Mouse (Mus musculus): Measurements from ENCODE around the gene Olfr1431. TPM values are rescaled to one million over a fixed set of nuclear protein-coding genes. Genes with fewer than 3 reads are reported as not detected.
"Not testable (repeated sequence)": the region's sequence is repeated elsewhere in the genome, so short reads cannot be mapped to it uniquely, and the experiment has no call there.

Olfr1431 gene
- polyA plus RNA-seq (2012; rRNA removed): not detected in 2 replicates

DNA sequence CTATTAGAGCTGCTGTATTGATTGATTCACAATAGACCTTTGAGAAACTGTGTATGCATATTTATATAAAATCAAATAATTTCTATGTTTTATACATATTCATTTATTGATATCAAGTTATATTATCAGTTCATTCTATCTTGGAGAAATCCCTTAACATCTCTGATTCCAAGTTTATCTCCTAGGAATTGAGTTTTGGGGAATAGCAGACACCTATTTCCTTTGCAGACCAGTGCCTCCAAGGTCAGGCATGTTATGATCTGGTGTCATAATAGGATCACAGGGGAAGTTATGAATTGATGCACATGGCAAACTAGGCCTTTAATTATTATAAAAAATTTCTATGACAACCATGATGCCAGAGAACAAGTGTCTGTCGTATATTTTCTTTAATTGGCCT, at the start of gene Olfr1431:
Olfr1431 (plus strand) TSS at position 301 of the 400 bp plus-strand sequence.
- 76% methylated on average over 1 of the region's 1 CpGs for WGBS
- no peak for DNase-seq (ENCODE audit: low read depth, low spot score)

DNA sequence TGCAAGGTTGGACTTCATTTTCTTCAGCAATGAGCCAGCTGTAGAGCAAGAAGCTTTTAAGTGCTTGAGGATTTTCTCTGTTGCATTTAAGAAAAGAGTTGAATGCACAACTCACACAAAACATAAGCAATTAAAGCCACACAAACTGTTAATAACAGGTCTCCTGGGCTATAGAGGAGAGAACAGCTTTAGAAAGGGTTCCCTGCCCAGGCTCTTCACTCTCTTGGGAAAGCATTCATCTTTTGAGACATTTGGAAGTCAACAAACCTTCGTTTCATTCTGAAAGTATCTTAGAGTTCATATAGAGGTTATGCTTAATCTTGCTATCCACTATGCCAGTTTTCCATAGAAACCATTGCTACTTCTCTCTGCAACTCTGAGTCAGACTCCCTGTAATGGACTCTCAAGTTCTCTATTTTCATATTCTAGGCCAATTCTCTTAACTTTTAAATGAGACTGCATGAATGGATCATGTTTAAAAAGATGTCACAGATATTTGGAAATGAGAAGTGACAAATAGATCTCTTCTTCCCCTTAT, 30.3 kb upstream of the Olfr1431 start, which contains the start of gene Olfr1555-ps1:
Olfr1555-ps1 (minus strand) TSS at position 51 of the 538 bp plus-strand sequence.
- not testable (repeated sequence) for DNase-seq (ENCODE audit: low read depth, low spot score)
- WGBS: 19% methylated on average over 1 of the region's 1 CpGs

DNA sequence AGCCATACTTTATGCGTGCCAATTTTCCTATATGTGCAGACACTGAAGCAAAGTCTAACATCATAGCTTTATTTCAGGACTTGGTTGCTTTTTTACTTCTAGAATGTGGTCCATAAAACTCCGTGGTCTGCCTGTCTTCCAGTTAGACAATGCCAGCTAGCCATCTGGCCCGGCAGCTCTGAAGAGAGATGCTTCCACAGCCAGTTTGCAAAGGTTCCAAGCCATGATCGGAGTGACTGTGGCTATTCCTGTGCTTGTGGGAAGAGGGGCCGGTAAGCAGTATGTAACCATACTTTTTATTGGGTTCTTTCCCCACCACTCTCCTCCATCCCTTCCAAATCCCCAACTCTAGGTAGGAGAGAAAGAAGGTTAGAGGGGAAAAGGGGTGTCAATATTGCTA, 25.0 kb upstream of the Olfr1431 start:
- DNase-seq (ENCODE audit: low read depth, low spot score): not testable (repeated sequence)
- WGBS: 61% methylated on average over 5 of the region's 5 CpGs

DNA sequence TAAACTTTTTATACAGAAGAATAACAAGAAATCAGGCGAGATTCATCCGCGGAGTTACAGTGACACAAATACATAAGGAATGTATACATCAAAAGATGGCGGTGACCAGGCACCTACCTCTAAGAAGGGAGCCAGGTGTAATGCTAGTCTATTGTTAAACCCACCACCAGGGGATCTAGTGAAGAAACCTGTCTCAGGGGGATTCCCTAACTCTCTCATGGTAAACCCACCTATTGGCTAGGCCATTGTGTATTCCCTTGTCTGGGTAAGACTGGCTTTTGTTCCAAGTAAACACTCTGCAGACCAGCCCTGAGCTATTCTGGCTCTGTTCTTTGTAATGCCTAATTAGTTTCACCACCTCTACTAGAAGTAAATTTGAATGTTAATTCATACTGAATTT, 1.4 kb upstream of the Olfr1431 start:
- not testable (repeated sequence) for DNase-seq (ENCODE audit: low read depth, low spot score)
- WGBS: 89% methylated on average over 4 of the region's 4 CpGs

DNA sequence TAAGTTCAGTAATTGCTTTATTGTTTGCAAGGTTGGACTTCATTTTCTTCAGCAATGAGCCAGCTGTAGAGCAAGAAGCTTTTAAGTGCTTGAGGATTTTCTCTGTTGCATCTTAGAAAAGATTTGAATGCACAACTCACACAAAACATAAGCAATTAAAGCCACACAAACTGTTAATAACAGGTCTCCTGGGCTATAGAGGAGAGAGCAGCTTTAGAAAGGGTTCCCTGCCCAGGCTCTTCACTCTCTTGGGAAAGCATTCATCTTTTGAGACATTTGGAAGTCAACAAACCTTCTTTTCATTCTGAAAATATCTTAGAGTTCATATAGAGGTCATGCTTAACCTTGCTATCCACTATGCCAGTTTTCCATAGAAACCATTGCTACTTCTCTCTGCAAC, 32.1 kb downstream of the Olfr1431 start, which contains the start of gene Olfr1432:
Olfr1432 (minus strand) TSS at position 101 of the 400 bp plus-strand sequence.
- not testable (repeated sequence) for DNase-seq (ENCODE audit: low read depth, low spot score)

DNA sequence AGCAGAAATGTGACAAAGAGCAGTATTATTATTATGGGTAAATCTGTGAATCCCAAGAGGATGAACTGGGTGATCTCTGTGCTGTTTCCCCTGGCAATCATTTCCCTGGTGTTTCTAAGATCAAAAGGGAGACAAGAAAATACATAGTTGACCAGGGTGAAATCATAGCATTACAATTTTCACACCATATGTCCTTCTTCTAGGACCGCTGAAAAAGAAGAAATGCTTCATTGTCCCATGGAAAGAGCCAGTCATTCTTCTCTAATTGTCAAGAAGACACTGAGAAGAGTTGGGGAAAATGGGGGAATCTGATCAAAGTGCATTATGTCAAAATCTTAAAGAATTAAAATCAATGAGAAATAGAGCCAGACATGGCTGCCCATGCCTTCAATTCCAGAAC, 41.1 kb downstream of the Olfr1431 start, which contains the start of gene Olfr262:
Olfr262 (minus strand) TSS at position 101 of the 400 bp plus-strand sequence.
- DNase-seq (ENCODE audit: low read depth, low spot score): no peak
- WGBS: 82% methylated on average over 1 of the region's 1 CpGs

DNA sequence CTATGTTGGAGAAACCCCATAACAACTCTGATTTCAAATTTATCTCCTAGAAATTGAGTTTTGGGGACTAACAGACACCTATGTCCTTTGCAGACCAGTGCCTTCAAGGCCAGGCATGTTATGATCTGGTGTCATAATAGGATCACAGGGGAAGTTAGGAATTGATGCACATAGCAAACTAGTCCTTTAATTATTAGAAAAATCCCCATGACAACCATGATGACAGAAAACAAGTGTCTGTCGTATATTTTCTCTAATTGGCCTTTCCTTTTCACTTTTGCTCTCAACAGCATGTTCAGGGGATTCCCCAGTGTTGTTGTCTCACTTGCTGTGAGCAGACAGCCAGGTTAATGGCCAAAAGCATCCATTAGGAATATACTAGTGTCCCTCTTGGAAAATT, 60.3 kb downstream of the Olfr1431 start, which contains the start of gene Olfr235:
Olfr235 (plus strand) TSS at position 301 of the 400 bp plus-strand sequence.
- DNase-seq (ENCODE audit: low read depth, low spot score): no peak
- 41% methylated on average over 1 of the region's 1 CpGs for WGBS

Other genes starting within 250 kb of the Olfr1431 start
- gene Osbp, start 234.7 kb upstream of the Olfr1431 start, polyA plus RNA-seq (2012; rRNA removed): 22.0 and 29.3 TPM in 2 replicates
- gene Olfr1423, start 159.3 kb upstream of the Olfr1431 start, polyA plus RNA-seq (2012; rRNA removed): not detected in 2 replicates
- not detected in 2 replicates for gene Olfr1424, start 138.0 kb upstream of the Olfr1431 start, polyA plus RNA-seq (2012; rRNA removed)
- gene Olfr1425, start 122.9 kb upstream of the Olfr1431 start, polyA plus RNA-seq (2012; rRNA removed): not detected in 2 replicates
- not detected in 2 replicates for gene Olfr1426, start 108.6 kb upstream of the Olfr1431 start, polyA plus RNA-seq (2012; rRNA removed)
- not detected in 2 replicates for gene Olfr1427, start 97.3 kb upstream of the Olfr1431 start, polyA plus RNA-seq (2012; rRNA removed)
- gene Olfr1428, start 84.7 kb upstream of the Olfr1431 start, polyA plus RNA-seq (2012; rRNA removed): not detected in 2 replicates
- not detected in 2 replicates for gene Olfr76, start 77.4 kb upstream of the Olfr1431 start, polyA plus RNA-seq (2012; rRNA removed)
- gene Olfr1555-ps1, start 30.5 kb upstream of the Olfr1431 start, polyA plus RNA-seq (2012; rRNA removed): not detected in 2 replicates
- gene Olfr1432, start 32.0 kb downstream of the Olfr1431 start, polyA plus RNA-seq (2012; rRNA removed): not detected in 2 replicates
- gene Olfr262, start 41.0 kb downstream of the Olfr1431 start, polyA plus RNA-seq (2012; rRNA removed): not detected in 2 replicates
- gene Olfr235, start 60.4 kb downstream of the Olfr1431 start, polyA plus RNA-seq (2012; rRNA removed): not detected in 2 replicates
- gene Olfr1434, start 79.2 kb downstream of the Olfr1431 start, polyA plus RNA-seq (2012; rRNA removed): not detected in 2 replicates
- not detected in 2 replicates for gene Olfr1436, start 98.5 kb downstream of the Olfr1431 start, polyA plus RNA-seq (2012; rRNA removed)
- gene Olfr1437, start 124.5 kb downstream of the Olfr1431 start, polyA plus RNA-seq (2012; rRNA removed): not detected in 2 replicates
- gene Olfr1438-ps1, start 135.3 kb downstream of the Olfr1431 start, polyA plus RNA-seq (2012; rRNA removed): not detected in 2 replicates
- gene Olfr1440, start 186.6 kb downstream of the Olfr1431 start, polyA plus RNA-seq (2012; rRNA removed): not detected in 2 replicates
- gene Olfr1441, start 216.8 kb downstream of the Olfr1431 start, polyA plus RNA-seq (2012; rRNA removed): not detected in 2 replicates
- not detected in 2 replicates for gene Pfpl, start 227.3 kb downstream of the Olfr1431 start, polyA plus RNA-seq (2012; rRNA removed)

All from large intestine, adult 2 months (tissue).